Mouse (Mus musculus) olfactory bulb, adult 2 months (tissue): ENCODE measurements around the gene Sult1a1. TPM values are rescaled to one million over a fixed set of nuclear protein-coding genes. Genes with fewer than 3 reads are reported as not detected.
A peak's percentile ranks its signal among the peaks of the same experiment; 100 is the strongest.

Source experiments
- H3K27ac ChIP-seq: fragments of 200-500 bp; 2 replicates; pipeline ENCODE4 v1.5.1; 2012; ENCODE audit warnings: low read depth, low read length; ENCODE audit not compliant: insufficient read depth
- H3K4me1 ChIP-seq: fragments of 200-500 bp; 2 replicates; pipeline ENCODE4 v1.6.1; 2012; ENCODE audit warnings: low read length; ENCODE audit not compliant: control insufficient read depth, insufficient read depth
- H3K4me3 ChIP-seq: fragments of 200-500 bp; 2 replicates; pipeline ENCODE4 v1.5.1; 2012; ENCODE audit warnings: mild to moderate bottlenecking, low read depth, low read length, moderate library complexity; ENCODE audit not compliant: insufficient read depth
- CTCF ChIP-seq: fragments of 200-500 bp; IDR thresholded peaks from 2 replicates; pipeline ENCODE4 v1.5.1; 2012; ENCODE audit warnings: low read depth, mild to moderate bottlenecking, low read length, moderate library complexity; ENCODE audit not compliant: insufficient read depth
- POLR2A ChIP-seq: fragments of 200-500 bp; IDR thresholded peaks from 2 replicates; pipeline ENCODE4 v1.6.1; 2012; ENCODE audit warnings: mild to moderate bottlenecking, low read depth, low read length, moderate library complexity; ENCODE audit not compliant: insufficient read depth
- WGBS: fragments of 180-500 bp; shearing (Covaris S2); methylation state at CpG from one replicate; pipeline ENCODE4 v1.1.7; 2018; 5-methylcytosine and 5-hydroxymethylcytosine counted together
- polyA plus RNA-seq: library from polyadenylated mRNA; stranded (reverse); fragments of >200 nt; gene quantifications from 2 replicates; pipeline ENCODE4 v1.2.4, GENCODE M21; 2012; ENCODE audit warnings: low replicate concordance; ENCODE audit not compliant: missing spikeins, insufficient read depth, insufficient read length

Sult1a1 gene
- polyA plus RNA-seq, 1 experiment: not detected

- WGBS: 90% methylated on average over 19 of the region's 19 CpGs
- no peak within 1 kb of the TSS for H3K4me3 ChIP-seq
- no peak for TF ChIP-seq CTCF
- TF ChIP-seq POLR2A: no peak
- H3K4me1 ChIP-seq: peaks cover 20% of the 10 kb centered on the region
- H3K27ac ChIP-seq: no peak within 1 kb of the TSS
These were observed 31.4 kb upstream of the Sult1a1 start, which contains the start of gene Coro1a for GRCm38 (mm10) chr7:126707442-126708174. Coro1a (minus strand) TSS chr7:126707787.

GRCm38 (mm10) chr7:126704121-126704980 is 28.1 kb upstream of the Sult1a1 start:
- TF ChIP-seq CTCF (no peak), POLR2A (peak; percentile 68)

GRCm38 (mm10) chr7:126703757-126704077 is 27.5 kb upstream of the Sult1a1 start:
- no peak for TF ChIP-seq CTCF
- no peak for TF ChIP-seq POLR2A
- WGBS: 14% methylated on average over 7 of the region's 7 CpGs
- peak overlapping the region; percentile 67 for H3K4me3 ChIP-seq
- H3K27ac ChIP-seq: peak overlapping the region; percentile 47; the same call in 1 of the 2 replicates
- peaks cover 34% of the 10 kb centered on the region for H3K4me1 ChIP-seq

More at GRCm38 (mm10) chr7:126704121-126704980, 28.1 kb upstream of the Sult1a1 start:
- H3K27ac ChIP-seq: peak overlapping the region; percentile 47; the same call in 1 of the 2 replicates
- H3K4me3 ChIP-seq: peak overlapping the region; percentile 67
- 3% methylated on average over 39 of the region's 39 CpGs for WGBS
- H3K4me1 ChIP-seq: peaks cover 34% of the 10 kb centered on the region

GRCm38 (mm10) chr7:126702861-126703756 is 26.9 kb upstream of the Sult1a1 start:
- Histone ChIP-seq H3K4me1 (peaks cover 34% of the 10 kb centered on the region), H3K4me3 (peak overlapping the region; percentile 67), H3K27ac (no peak overlapping the region)
- WGBS: 84% methylated on average over 12 of the region's 12 CpGs
- TF ChIP-seq CTCF (no peak), POLR2A (no peak)

- H3K4me3 ChIP-seq: no peak overlapping the region; the same call in 1 of the 2 replicates
- peaks cover 34% of the 10 kb centered on the region for H3K4me1 ChIP-seq
- TF ChIP-seq CTCF (no peak), POLR2A (no peak)
- no peak overlapping the region for H3K27ac ChIP-seq
- 91% methylated on average over 6 of the region's 6 CpGs for WGBS
These were observed 26.1 kb upstream of the Sult1a1 start for GRCm38 (mm10) chr7:126702358-126702757.

GRCm38 (mm10) chr7:126701559-126702357 is 25.5 kb upstream of the Sult1a1 start:
- WGBS: 58% methylated on average over 24 of the region's 24 CpGs
- H3K4me1 ChIP-seq: peaks cover 35% of the 10 kb centered on the region
- no peak overlapping the region; the same call in 1 of the 2 replicates for H3K4me3 ChIP-seq
- TF ChIP-seq POLR2A: no peak
- no peak overlapping the region for H3K27ac ChIP-seq

- 0% methylated on average over 11 of the region's 11 CpGs for WGBS
- H3K4me1 ChIP-seq: peaks cover 41% of the 10 kb centered on the region
- TF ChIP-seq CTCF (peak; percentile 79), POLR2A (no peak)
- H3K27ac ChIP-seq: no peak overlapping the region
- no peak overlapping the region; the same call in 1 of the 2 replicates for H3K4me3 ChIP-seq
These were observed 24.8 kb upstream of the Sult1a1 start for GRCm38 (mm10) chr7:126701070-126701469.
